Mouse (Mus musculus): ENCODE results near the gene Grm5. TPM values are rescaled to one million over a fixed set of nuclear protein-coding genes. Genes with fewer than 3 reads are reported as not detected.

The Grm5 gene
- polyA plus RNA-seq, 1 experiment, result not detected

DNA sequence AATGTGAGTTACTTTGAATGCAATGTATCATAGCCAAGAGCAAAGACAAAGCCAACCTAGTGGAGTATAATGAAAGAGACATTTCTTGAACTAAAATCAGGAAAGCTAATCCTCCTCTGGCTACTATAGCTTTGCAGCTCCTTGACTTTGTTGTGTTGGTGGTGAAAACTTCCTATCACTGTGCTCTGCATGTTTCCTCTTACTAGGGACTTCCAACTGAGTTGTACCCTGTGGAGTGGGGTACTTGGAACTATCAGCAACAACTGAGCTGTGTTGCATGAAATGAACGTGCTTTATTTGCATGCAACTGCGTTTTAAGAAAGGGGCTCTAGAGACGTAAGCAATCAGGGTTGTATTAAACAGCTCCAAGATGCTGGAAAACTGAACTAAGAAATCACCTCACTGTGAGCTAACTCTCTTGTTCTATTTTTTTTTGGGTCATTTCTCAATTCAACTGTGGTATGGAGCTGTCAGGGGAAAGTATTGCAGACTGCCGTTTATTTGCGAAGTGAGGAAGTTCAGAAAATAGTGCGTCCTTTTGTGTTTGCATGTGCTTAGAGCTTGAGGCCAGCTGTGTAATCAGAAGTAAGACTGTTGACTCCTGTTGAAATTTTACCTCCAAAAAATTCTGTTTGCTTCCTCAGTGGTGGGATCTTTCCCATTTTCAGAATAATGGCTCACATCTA lies 532.9 kb downstream of the Grm5 start:
- Histone ChIP-seq H3K4me1 (replicated peaks; ENCODE audit: control insufficient read depth, insufficient read depth, low read length) (no peaks in the 10 kb centered on the region), H3K4me3 (ENCODE audit: control insufficient read depth, insufficient read depth, low read length) (no peak overlapping the region), H3K36me3 (ENCODE audit: control insufficient read depth, insufficient read depth, low read length) (no peaks in the 10 kb centered on the region), H3K27ac (ENCODE audit: control insufficient read depth, insufficient read depth, low read length) (no peak overlapping the region), H3K27me3 (ENCODE audit: control insufficient read depth, insufficient read depth, low read length) (no peaks in the 10 kb centered on the region)
- TF ChIP-seq POLR2A (IDR thresholded peaks at IDR 0.05; ENCODE audit: control insufficient read depth, extremely low read depth, insufficient read depth, low read length, poor library complexity) (no peak), CTCF (IDR thresholded peaks at IDR 0.05; ENCODE audit: borderline replicate concordance, control insufficient read depth, extremely low read depth, insufficient read depth, low read length, poor library complexity) (no peak)
- no peak for DNase-seq
- 80% methylated on average over 6 of the region's 6 CpGs for WGBS

DNA sequence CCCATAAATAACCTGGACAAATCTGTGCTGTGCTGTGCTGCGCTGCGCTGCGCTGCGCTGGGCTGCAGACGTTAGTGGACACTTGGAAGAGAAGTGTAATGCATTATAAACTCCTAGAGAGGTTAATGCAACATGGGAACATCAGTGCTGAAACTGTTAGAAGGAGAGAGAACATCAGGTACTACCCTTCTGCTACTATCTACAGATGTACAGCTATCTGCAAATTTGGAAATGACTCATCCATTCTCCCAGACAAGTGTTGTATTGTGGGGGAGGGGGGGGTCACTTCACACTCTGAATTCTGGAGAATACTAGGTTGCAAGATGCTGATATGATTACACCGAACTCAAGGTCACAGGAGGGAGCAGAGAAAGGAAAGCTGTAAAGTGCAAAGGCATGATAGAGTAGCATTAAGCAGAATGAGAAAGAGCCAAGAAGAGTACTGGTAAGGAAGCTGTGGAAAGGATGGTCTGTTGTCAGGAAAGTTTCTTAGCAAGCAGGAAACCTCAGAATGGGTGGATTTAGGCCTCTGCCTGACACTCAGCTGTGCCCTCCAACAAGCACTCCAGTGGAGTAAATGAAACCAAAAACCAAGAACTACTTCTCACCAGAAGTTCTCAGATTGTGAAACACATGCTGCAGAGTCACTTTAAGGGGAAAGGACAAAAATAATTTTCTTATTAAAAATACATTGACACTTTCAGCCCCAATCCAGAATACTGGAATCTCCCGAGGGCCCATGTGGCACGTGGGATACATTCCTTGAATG lies 544.3 kb downstream of the Grm5 start:
- WGBS, result 92% methylated on average over 8 of the region's 8 CpGs
- H3K36me3 ChIP-seq (ENCODE audit: control insufficient read depth, insufficient read depth, low read length), result no peaks in the 10 kb centered on the region
- DNase-seq, result no peak
- no peaks in the 10 kb centered on the region; the same call in 1 of the 2 replicates for H3K27me3 ChIP-seq (ENCODE audit: control insufficient read depth, insufficient read depth, low read length)
- TF ChIP-seq CTCF (IDR thresholded peaks at IDR 0.05; ENCODE audit: borderline replicate concordance, control insufficient read depth, extremely low read depth, insufficient read depth, low read length, poor library complexity) (no peak), POLR2A (IDR thresholded peaks at IDR 0.05; ENCODE audit: control insufficient read depth, extremely low read depth, insufficient read depth, low read length, poor library complexity) (no peak)
- H3K27ac ChIP-seq (ENCODE audit: control insufficient read depth, insufficient read depth, low read length), result no peak overlapping the region
- no peak overlapping the region for H3K4me3 ChIP-seq (ENCODE audit: control insufficient read depth, insufficient read depth, low read length)
- no peaks in the 10 kb centered on the region for H3K4me1 ChIP-seq (replicated peaks; ENCODE audit: control insufficient read depth, insufficient read depth, low read length)

DNA sequence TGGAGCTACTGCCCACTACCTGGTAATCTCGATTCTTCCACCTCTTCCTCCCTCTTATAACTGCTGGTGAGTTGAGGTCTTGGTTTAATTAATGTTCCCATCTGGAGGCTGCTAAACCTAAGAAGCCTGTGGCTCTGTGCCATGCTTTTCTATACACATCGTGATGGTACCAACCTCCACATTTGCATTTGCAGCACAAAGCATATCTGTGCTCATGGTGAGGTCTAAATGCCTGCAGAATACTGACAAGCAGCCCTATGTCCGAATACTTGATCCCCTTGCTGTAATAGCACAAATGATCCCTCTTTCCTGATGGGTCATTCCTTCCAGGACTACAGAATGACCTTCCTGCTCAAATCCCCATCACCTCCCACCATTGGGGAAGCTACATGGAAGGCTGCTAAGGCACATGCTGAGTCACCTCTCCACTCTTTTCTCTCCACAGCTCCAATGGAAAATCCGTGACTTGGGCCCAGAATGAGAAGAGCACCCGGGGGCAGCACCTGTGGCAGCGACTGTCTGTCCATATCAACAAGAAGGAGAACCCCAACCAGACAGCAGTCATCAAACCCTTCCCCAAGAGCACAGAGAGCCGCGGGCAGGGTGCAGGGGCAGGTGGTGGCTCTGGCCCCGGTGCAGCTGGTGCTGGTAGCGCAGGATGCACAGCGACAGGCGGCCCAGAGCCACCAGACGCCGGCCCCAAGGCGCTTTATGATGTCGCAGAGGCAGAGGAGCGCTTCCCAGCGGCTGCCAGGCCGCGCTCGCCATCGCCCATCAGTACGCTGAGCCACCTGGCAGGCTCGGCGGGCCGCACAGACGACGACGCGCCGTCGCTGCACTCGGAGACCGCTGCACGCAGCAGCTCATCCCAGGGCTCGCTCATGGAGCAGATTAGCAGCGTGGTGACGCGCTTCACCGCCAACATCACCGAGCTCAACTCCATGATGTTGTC lies 545.8 kb downstream of the Grm5 start:
- H3K27me3 ChIP-seq (ENCODE audit: control insufficient read depth, insufficient read depth, low read length), result no peaks in the 10 kb centered on the region; the same call in 1 of the 2 replicates
- peak; percentile 3 for DNase-seq
- no peak overlapping the region for H3K27ac ChIP-seq (ENCODE audit: control insufficient read depth, insufficient read depth, low read length)
- H3K36me3 ChIP-seq (ENCODE audit: control insufficient read depth, insufficient read depth, low read length), result no peaks in the 10 kb centered on the region
- TF ChIP-seq POLR2A (IDR thresholded peaks at IDR 0.05; ENCODE audit: control insufficient read depth, extremely low read depth, insufficient read depth, low read length, poor library complexity), result no peak
- no peak for TF ChIP-seq CTCF (IDR thresholded peaks at IDR 0.05; ENCODE audit: borderline replicate concordance, control insufficient read depth, extremely low read depth, insufficient read depth, low read length, poor library complexity)
- WGBS, result 15% methylated on average over 41 of the region's 41 CpGs
- H3K4me3 ChIP-seq (ENCODE audit: control insufficient read depth, insufficient read depth, low read length), result no peak overlapping the region
- H3K4me1 ChIP-seq (replicated peaks; ENCODE audit: control insufficient read depth, insufficient read depth, low read length), result no peaks in the 10 kb centered on the region

DNA sequence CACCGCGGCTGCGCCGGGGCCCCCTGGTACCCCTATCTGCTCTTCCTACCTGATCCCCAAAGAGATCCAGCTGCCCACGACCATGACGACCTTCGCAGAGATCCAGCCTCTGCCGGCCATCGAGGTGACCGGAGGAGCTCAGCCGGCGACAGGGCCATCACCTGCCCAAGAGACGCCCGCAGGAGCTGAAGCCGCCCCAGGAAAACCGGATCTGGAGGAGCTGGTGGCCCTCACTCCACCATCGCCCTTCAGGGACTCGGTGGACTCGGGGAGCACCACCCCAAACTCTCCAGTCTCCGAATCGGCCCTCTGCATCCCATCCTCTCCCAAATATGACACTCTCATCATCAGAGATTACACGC lies 546.5 kb downstream of the Grm5 start:
- H3K4me3 ChIP-seq (ENCODE audit: control insufficient read depth, insufficient read depth, low read length), result no peak overlapping the region

DNA sequence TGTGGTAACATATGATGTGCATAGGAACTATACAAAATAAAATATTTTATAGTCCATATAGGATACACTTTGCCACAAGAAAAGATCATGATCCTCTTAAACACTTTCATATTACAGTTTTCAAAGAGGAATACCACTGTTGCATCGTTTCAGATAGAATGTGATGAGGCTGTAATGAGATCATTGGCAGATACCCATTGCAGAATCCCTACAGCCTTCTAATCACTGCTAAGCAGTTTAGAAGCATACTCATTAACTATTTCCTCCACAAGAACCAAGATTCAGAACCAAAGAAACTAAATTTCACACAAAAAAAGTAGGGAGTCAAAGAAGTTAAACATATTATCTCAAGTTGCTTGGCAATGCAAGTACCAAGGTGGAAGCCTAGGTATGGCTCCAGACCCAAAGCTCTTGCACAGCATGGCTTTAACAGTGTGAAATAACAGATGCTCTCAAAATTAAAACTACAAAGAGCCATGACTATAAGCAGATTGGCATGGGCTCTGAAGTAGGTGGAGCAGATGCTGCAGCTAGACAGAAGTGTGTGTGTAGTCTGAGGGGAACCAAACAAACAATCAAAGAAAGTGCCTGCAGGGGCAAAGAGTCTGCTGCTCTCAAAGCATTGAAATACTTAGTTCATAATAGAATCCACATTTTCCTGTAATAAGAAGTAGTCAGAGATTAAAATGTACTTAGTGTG lies 575.7 kb downstream of the Grm5 start:
- no peak for DNase-seq
- TF ChIP-seq CTCF (IDR thresholded peaks at IDR 0.05; ENCODE audit: borderline replicate concordance, control insufficient read depth, extremely low read depth, insufficient read depth, low read length, poor library complexity), result no peak
- no peak for TF ChIP-seq POLR2A (IDR thresholded peaks at IDR 0.05; ENCODE audit: control insufficient read depth, extremely low read depth, insufficient read depth, low read length, poor library complexity)
- Histone ChIP-seq H3K36me3 (ENCODE audit: control insufficient read depth, insufficient read depth, low read length) (no peaks in the 10 kb centered on the region), H3K27me3 (ENCODE audit: control insufficient read depth, insufficient read depth, low read length) (no peaks in the 10 kb centered on the region), H3K4me1 (replicated peaks; ENCODE audit: control insufficient read depth, insufficient read depth, low read length) (no peaks in the 10 kb centered on the region), H3K4me3 (ENCODE audit: control insufficient read depth, insufficient read depth, low read length) (no peak overlapping the region), H3K27ac (ENCODE audit: control insufficient read depth, insufficient read depth, low read length) (no peak overlapping the region)
- WGBS, result 87% methylated on average over 1 of the region's 1 CpGs

More for the DNA sequence above, 546.5 kb downstream of the Grm5 start:
- no peak for DNase-seq
- no peaks in the 10 kb centered on the region for H3K4me1 ChIP-seq (replicated peaks; ENCODE audit: control insufficient read depth, insufficient read depth, low read length)
- no peak overlapping the region for H3K27ac ChIP-seq (ENCODE audit: control insufficient read depth, insufficient read depth, low read length)
- no peak for TF ChIP-seq CTCF (IDR thresholded peaks at IDR 0.05; ENCODE audit: borderline replicate concordance, control insufficient read depth, extremely low read depth, insufficient read depth, low read length, poor library complexity)
- no peak for TF ChIP-seq POLR2A (IDR thresholded peaks at IDR 0.05; ENCODE audit: control insufficient read depth, extremely low read depth, insufficient read depth, low read length, poor library complexity)
- H3K36me3 ChIP-seq (ENCODE audit: control insufficient read depth, insufficient read depth, low read length), result no peaks in the 10 kb centered on the region
- no peaks in the 10 kb centered on the region; the same call in 1 of the 2 replicates for H3K27me3 ChIP-seq (ENCODE audit: control insufficient read depth, insufficient read depth, low read length)
- WGBS, result 46% methylated on average over 22 of the region's 22 CpGs

Data from thymus, adult 2 months (tissue).